Mouse (Mus musculus) stomach, postnatal 0 days (tissue): ENCODE measurements around the gene Rufy4.

ENCODE experiments used
- CTCF ChIP-seq: IDR thresholded peaks from 2 replicates; pipeline ENCODE4 v1.5.1; 2016; ENCODE audit warnings: antibody characterized with exemption, low read depth, mild to moderate bottlenecking, moderate library complexity
- EP300 ChIP-seq: optimal IDR thresholded peaks from 2 replicates; pipeline ENCODE3; 2016; ENCODE audit warnings: antibody characterized with exemption

GRCm38 (mm10) chr1:74190471-74190870, 65.1 kb downstream of the Rufy4 start:
- TF ChIP-seq EP300 (no peak), CTCF (no peak)
